Mouse (Mus musculus) spleen, adult 2 months (tissue): ENCODE results near the gene Tspo2. TPM values are rescaled to one million over a fixed set of nuclear protein-coding genes. Genes with fewer than 3 reads are reported as not detected.
A peak's percentile ranks its signal among the peaks of the same experiment; 100 is the strongest.
"Not testable (repeated sequence)": the region's sequence is repeated elsewhere in the genome, so short reads cannot be mapped to it uniquely, and the experiment has no call there.

ENCODE experiments used
- DNase-seq, 2 experiments: peaks; one replicate each; pipeline versions ENCODE4 v3.0.0 to v3.0.0-alpha.2; 2012 to 2021; ENCODE audit warnings: low spot score in 2 of 2, low read depth in 1 of 2
- H3K27ac ChIP-seq: fragments of 200-500 bp; 2 replicates; pipeline ENCODE4 v1.5.1; 2012; ENCODE audit warnings: low read length, inconsistent platforms; ENCODE audit not compliant: insufficient read depth
- H3K27me3 ChIP-seq: fragments of 200-500 bp; 2 replicates; pipeline ENCODE4 v1.6.1; 2012; ENCODE audit warnings: mild to moderate bottlenecking, moderate library complexity, low read length, inconsistent platforms; ENCODE audit not compliant: control insufficient read depth, insufficient read depth
- H3K36me3 ChIP-seq: fragments of 200-500 bp; 2 replicates; pipeline ENCODE4 v1.6.1; 2012; ENCODE audit warnings: mild to moderate bottlenecking, low read length, inconsistent platforms; ENCODE audit not compliant: control insufficient read depth, insufficient read depth
- H3K4me1 ChIP-seq: fragments of 200-500 bp; 2 replicates; pipeline ENCODE4 v1.6.1; 2011; ENCODE audit warnings: inconsistent platforms; ENCODE audit not compliant: control insufficient read depth, insufficient read depth, insufficient read length
- H3K4me3 ChIP-seq: fragments of 200-500 bp; 2 replicates; pipeline ENCODE4 v1.5.1; 2011; ENCODE audit warnings: mild to moderate bottlenecking, inconsistent platforms; ENCODE audit not compliant: insufficient read depth, insufficient read length; ENCODE audit errors: extremely low read depth
- CTCF ChIP-seq: fragments of 200-500 bp; IDR thresholded peaks from 2 replicates; pipeline ENCODE4 v1.5.1; 2011; ENCODE audit warnings: mild to moderate bottlenecking, inconsistent platforms; ENCODE audit not compliant: insufficient read depth, insufficient read length, insufficient replicate concordance; ENCODE audit errors: extremely low read depth
- POLR2A ChIP-seq: fragments of 200-500 bp; IDR thresholded peaks from 2 replicates; pipeline ENCODE4 v1.6.1; 2011; ENCODE audit warnings: low read depth, low read length, inconsistent platforms
- WGBS: fragments of 180-500 bp; shearing (Covaris S2); methylation state at CpG from one replicate; pipeline ENCODE4 v1.1.7; 2018; 5-methylcytosine and 5-hydroxymethylcytosine counted together
- polyA plus RNA-seq: library from polyadenylated mRNA; depleted of rRNA; stranded (reverse); fragments of >200 nt; gene quantifications from 2 replicates; pipeline ENCODE4 v1.2.3, GENCODE M21; 2012

Gene Tspo2
- polyA plus RNA-seq, 1 experiment: 121 TPM

DNA sequence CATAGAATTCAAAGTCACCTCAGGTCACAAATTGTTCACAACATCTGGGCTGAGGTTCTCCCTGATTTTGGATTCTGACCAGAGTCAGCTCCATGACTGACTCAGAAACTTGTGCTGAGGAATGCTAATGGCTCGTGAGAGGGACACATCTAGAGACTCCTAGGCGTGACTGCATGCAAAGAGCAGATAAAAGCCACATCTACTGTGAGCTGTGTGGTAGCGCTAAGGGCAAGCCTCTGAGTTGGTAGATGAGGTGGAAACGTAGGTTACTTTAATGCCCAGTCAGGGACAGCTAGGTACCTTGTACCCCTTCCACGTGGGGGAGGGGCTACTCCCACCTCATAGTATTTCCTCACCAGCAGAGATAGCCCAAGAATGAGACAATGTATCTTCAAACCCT, 32.4 kb upstream of the Tspo2 start:
- Histone ChIP-seq H3K4me1 (no peaks in the 10 kb centered on the region), H3K36me3 (no peaks in the 10 kb centered on the region), H3K27ac (no peak overlapping the region), H3K4me3 (no peak overlapping the region), H3K27me3 (no peaks in the 10 kb centered on the region)
- 80% methylated on average over 5 of the region's 5 CpGs for WGBS
- TF ChIP-seq POLR2A: no peak
- TF ChIP-seq CTCF: no peak
- no peak for DNase-seq

DNA sequence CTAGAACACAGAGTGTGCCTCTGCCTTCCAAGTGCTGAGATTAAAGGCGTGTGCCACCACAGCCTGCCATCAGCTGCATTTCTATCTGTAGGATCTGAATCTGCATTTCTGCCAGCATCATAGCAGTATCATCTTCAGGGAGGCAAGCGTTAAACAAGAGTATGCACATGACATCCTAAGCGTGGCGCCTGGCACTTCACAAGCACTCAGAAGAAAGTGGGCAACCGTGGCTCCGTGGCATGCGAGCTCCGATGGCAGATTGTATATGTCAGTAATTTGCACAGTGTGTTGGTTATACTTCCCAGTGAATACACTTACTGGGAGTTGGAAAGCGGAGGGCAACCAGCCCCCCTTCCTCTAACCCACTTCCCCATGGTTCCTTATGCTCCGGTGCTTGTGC, 28.6 kb upstream of the Tspo2 start:
- 91% methylated on average over 10 of the region's 10 CpGs for WGBS
- Histone ChIP-seq H3K36me3 (no peaks in the 10 kb centered on the region), H3K4me3 (no peak overlapping the region), H3K27me3 (no peaks in the 10 kb centered on the region), H3K27ac (no peak overlapping the region), H3K4me1 (no peaks in the 10 kb centered on the region)
- TF ChIP-seq CTCF (no peak), POLR2A (no peak)
- DNase-seq: no peak

DNA sequence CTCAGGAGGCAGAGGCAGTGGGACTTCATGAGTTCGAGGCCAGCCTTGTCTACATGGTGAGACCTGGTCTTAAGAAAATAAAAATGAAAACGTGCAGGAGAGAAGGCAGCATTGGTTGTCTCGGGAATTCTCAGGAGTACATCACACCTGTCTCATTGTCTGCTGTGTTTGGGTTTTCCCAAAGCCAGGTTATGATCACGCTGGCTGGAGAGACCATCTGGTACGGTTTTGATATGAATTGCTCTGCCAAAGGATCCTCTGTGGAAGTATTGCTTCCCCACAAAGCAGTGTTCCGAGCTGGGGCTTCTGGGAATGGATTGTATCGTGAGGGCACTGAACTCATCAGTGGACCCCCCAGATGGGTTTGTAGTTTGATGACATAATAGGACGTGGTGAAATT, 24.1 kb upstream of the Tspo2 start:
- TF ChIP-seq POLR2A: no peak
- Histone ChIP-seq H3K27ac (no peak overlapping the region), H3K4me3 (no peak overlapping the region), H3K27me3 (no peaks in the 10 kb centered on the region), H3K4me1 (no peaks in the 10 kb centered on the region), H3K36me3 (no peaks in the 10 kb centered on the region)
- no peak for DNase-seq
- WGBS: 90% methylated on average over 8 of the region's 8 CpGs

DNA sequence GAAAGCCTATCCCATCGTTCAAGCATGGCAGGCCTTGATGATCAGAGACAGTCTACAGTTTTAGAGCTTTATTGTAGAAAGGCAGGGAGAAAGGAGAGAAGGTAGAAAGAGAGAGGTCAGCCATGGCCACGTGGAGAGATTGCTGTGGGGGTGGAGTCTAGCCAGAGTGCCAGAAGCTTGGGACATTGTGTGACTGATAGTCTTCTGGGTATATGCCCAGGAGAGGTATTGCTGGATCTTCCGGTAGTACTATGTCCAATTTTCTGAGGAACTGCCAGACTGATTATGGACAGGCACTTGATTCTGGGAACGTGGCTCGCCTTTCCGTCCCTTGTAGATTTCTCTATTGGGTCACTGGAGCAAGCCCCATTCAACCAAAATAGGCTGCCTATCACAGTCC, 23.0 kb upstream of the Tspo2 start:
- H3K27ac ChIP-seq, DNase-seq, H3K36me3 ChIP-seq, H3K4me1 ChIP-seq, H3K4me3 ChIP-seq, H3K27me3 ChIP-seq: not testable (repeated sequence)
- WGBS: 86% methylated on average over 6 of the region's 6 CpGs

DNA sequence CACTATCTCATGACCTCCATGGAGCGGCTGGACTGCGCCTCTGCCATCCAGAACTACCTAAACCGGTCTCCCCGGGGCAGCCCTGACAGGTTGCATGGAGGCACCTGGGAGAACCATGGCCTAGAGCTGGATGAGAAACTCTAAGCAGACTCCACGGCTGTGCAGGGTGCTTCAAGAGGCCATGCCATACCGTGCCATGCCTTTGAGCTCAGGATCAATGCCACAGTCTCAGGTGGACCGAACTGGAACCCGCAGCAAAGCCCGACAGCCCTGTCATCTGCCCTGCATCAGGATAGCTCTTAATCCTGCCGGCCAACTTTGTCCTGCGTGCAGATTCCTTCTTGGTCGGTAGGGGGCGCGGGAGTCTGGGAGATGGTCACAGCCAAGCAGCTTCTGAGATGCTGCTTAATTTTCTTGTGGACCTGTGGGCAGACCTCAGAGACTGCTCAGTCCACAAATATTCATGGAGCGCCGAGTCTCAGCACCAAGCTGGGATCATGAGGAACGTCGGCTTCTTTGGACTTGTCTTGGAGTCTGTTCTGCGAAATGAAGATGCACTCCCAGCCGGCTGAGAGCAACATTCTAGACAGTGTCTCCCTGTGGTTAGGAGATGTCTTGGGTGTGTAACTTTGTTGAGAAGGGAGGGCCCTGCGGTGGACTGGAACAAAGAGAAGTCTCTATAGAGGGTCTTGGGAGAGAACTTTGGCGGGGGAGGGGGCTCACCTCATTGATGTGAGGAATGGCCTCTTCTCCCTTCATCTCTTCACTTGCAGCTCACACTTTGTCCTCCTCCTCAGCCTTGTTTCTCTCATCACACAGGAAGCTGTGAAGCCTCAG, 16.3 kb upstream of the Tspo2 start:
- Histone ChIP-seq H3K27me3 (no peaks in the 10 kb centered on the region), H3K36me3 (no peaks in the 10 kb centered on the region), H3K27ac (peak overlapping the region; percentile 53; the same call in 1 of the 2 replicates), H3K4me1 (no peaks in the 10 kb centered on the region; the same call in 1 of the 2 replicates), H3K4me3 (no peak overlapping the region)
- peak; percentile 29 to 79 for DNase-seq
- TF ChIP-seq CTCF (peak; percentile 87), POLR2A (no peak)
- WGBS: 20% methylated on average over 22 of the region's 22 CpGs

DNA sequence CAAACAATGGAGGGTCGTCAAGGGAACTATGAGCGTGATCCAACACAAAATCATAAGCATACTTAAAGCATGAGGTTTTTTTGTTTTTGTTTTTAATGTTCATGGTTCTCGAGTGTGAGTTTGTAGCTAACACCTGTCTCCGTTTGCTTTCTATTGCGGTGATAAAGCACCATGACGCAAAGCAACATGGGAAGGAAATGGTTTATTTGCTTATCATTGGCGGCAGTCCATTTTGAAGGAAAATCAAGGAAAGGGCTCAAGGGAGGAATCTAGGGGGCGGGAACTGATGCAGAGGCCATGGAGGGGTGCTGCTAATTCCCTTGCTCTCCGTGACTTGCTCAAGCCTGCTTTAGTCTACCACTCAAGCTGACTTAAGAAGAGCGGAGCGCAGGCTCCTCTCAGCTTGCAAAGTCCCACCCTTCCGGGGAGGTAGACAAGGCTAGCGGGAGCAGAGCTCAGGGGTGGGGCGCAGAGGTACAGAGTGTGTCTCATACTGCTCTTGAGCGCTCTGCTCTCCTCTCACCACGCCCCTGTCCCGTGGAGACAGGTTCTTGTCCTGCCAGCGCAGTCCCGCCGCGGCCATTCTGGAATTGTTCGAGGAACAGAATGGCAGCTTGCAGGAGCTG, 15.6 kb upstream of the Tspo2 start:
- Histone ChIP-seq H3K4me3 (no peak overlapping the region), H3K4me1 (peaks cover 5% of the 10 kb centered on the region; the same call in 1 of the 2 replicates), H3K36me3 (no peaks in the 10 kb centered on the region), H3K27me3 (no peaks in the 10 kb centered on the region), H3K27ac (peak overlapping the region; percentile 53; the same call in 1 of the 2 replicates)
- DNase-seq: no peak
- WGBS: 75% methylated on average over 22 of the region's 22 CpGs
- TF ChIP-seq POLR2A: no peak
- no peak for TF ChIP-seq CTCF

DNA sequence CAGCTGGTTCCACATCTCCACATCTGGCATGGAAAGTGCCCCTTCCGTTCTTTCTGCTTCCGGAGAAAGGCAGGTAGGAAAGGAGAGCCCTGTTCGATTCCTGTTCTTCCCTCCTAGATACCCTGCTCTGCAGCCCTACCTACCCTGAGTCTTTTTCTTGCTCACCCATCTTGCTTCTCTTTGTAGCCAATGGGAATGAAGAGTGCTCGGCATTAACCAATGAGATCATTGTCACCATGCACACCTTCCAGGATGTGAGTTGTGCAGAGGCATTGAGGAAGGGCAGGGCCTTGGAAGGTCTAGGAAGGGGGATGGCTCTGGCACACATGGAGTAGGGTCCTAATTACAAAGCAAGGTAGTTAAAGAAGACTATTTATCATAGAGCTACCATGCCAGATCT, 12.1 kb upstream of the Tspo2 start:
- H3K36me3 ChIP-seq: no peaks in the 10 kb centered on the region
- peaks cover 8% of the 10 kb centered on the region; the same call in 1 of the 2 replicates for H3K4me1 ChIP-seq
- H3K27ac ChIP-seq: no peak overlapping the region
- H3K27me3 ChIP-seq: no peaks in the 10 kb centered on the region
- no peak overlapping the region for H3K4me3 ChIP-seq
- 94% methylated on average over 4 of the region's 4 CpGs for WGBS
- TF ChIP-seq POLR2A: no peak
- TF ChIP-seq CTCF: no peak
- no peak for DNase-seq
